Mouse (Mus musculus) cortical plate, adult 2 months (tissue): Measurements from ENCODE around the gene 2510002D24Rik. TPM values are rescaled to one million over a fixed set of nuclear protein-coding genes. Genes with fewer than 3 reads are reported as not detected.

Source experiments
- H3K27ac ChIP-seq: fragments of 200-500 bp; 2 replicates; pipeline ENCODE4 v1.5.1; 2012; ENCODE audit warnings: low read length, control low read depth, inconsistent platforms; ENCODE audit not compliant: insufficient read depth
- H3K4me1 ChIP-seq: fragments of 200-500 bp; 2 replicates; pipeline ENCODE4 v1.6.1; 2011; ENCODE audit warnings: low read length; ENCODE audit not compliant: control insufficient read depth, insufficient read depth
- H3K4me3 ChIP-seq: fragments of 200-500 bp; 2 replicates; pipeline ENCODE4 v1.5.1; 2011; ENCODE audit warnings: mild to moderate bottlenecking, low read length, control low read depth; ENCODE audit not compliant: insufficient read depth
- CTCF ChIP-seq: fragments of 200-500 bp; IDR thresholded peaks from 2 replicates; pipeline ENCODE4 v1.5.1; 2011; ENCODE audit warnings: mild to moderate bottlenecking, control low read depth, low read length; ENCODE audit not compliant: insufficient read depth; ENCODE audit errors: extremely low read depth
- POLR2A ChIP-seq: fragments of 200-500 bp; IDR thresholded peaks from 2 replicates; pipeline ENCODE4 v1.6.1; 2011; ENCODE audit warnings: mild to moderate bottlenecking, low read length, control low read depth; ENCODE audit not compliant: insufficient read depth; ENCODE audit errors: extremely low read depth
- polyA plus RNA-seq: library from polyadenylated mRNA; depleted of rRNA; stranded (reverse); fragments of >200 nt; gene quantifications from 2 replicates; pipeline ENCODE4 v1.2.3, GENCODE M21; 2012

Gene 2510002D24Rik
- polyA plus RNA-seq, 1 experiment: 52.8 TPM

- Histone ChIP-seq H3K4me1 (peaks cover 1% of the 10 kb centered on the region; the same call in 1 of the 2 replicates), H3K4me3 (peak overlapping the region; percentile 83), H3K27ac (no peak overlapping the region)
- TF ChIP-seq CTCF (no peak), POLR2A (no peak)
Observed at GRCm38 (mm10) chr16:18811032-18811431, 25.3 kb upstream of the 2510002D24Rik start.

GRCm38 (mm10) chr16:18811468-18812384 is 24.7 kb upstream of the 2510002D24Rik start, which contains the start of the genes Ufd1 and Cdc45:
TSS of gene Ufd1 (plus strand) at chr16:18811779.
TSS of gene Cdc45 (minus strand) at chr16:18811987.
- peak within 1 kb of the TSS; percentile 83 for H3K4me3 ChIP-seq
- TF ChIP-seq POLR2A (peak; percentile 61), CTCF (no peak)
- H3K4me1 ChIP-seq: peaks cover 1% of the 10 kb centered on the region; the same call in 1 of the 2 replicates
- H3K27ac ChIP-seq: 0 out of 2 replicates have a peak within 1 kb of the TSS, but pooled peaks have one; percentile 26

DNA sequence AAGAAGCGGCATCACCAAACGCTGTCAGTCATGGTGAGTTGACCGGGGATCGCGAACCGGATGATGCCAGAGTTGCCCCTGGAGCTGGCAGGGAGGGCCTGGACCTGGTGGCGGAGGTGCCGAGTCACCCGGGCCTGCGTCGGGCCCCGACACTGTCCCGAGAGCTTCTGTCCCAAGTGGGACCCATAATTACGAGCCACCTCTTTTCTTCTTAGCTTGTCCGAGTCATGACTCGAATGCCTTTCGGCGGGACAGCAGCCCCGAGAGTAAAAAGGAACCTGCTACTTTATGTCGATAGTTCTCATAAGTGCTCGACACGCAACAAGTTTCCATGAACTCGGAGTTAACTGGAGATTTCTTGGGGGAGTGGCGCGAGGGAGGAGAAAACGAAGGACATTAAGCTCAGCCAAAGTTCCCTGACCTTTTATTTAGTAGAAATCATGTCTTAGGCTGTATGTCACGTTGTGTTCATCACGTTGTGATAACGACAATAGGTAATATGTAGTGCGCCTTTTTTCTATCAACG is 23.9 kb upstream of the 2510002D24Rik start:
- Histone ChIP-seq H3K4me3 (peak overlapping the region; percentile 83), H3K27ac (0 out of 2 replicates have a peak overlapping the region, but pooled peaks have one; percentile 26), H3K4me1 (peaks cover 1% of the 10 kb centered on the region; the same call in 1 of the 2 replicates)
- TF ChIP-seq CTCF (no peak), POLR2A (no peak)

DNA sequence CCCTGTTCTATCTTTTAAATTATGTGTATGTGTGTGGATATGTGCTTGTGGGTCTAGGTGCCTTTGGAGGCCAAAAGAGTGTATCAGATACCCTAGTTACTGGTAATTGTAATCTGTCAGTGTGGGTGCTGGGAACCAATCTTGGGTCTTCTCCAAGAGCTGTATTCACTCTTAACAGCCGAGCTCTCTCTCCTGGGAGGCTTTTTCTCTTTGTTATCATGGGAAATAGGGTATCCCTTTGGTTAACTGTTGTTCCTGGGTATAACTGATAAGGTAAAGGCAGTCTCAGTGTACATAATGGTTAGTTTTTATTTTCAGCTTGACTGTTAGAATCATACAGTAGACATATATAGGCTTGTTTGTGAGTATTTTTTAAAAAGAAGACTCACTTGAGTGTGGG is 14.0 kb upstream of the 2510002D24Rik start:
- no peak for TF ChIP-seq POLR2A
- no peak for TF ChIP-seq CTCF
- no peak overlapping the region for H3K27ac ChIP-seq
- no peak overlapping the region for H3K4me3 ChIP-seq
- H3K4me1 ChIP-seq: no peaks in the 10 kb centered on the region; the same call in 1 of the 2 replicates

- no peak overlapping the region for H3K4me3 ChIP-seq
- no peaks in the 10 kb centered on the region; the same call in 1 of the 2 replicates for H3K4me1 ChIP-seq
- no peak for TF ChIP-seq POLR2A
- H3K27ac ChIP-seq: 0 out of 2 replicates have a peak overlapping the region, but pooled peaks have one; percentile 81
Observed at GRCm38 (mm10) chr16:18822925-18823324, 13.5 kb upstream of the 2510002D24Rik start.

- Histone ChIP-seq H3K4me1 (no peaks in the 10 kb centered on the region), H3K27ac (no peak overlapping the region), H3K4me3 (no peak overlapping the region)
- TF ChIP-seq POLR2A: no peak
- no peak for TF ChIP-seq CTCF
Observed at GRCm38 (mm10) chr16:18828630-18829029, 7.7 kb upstream of the 2510002D24Rik start.

DNA sequence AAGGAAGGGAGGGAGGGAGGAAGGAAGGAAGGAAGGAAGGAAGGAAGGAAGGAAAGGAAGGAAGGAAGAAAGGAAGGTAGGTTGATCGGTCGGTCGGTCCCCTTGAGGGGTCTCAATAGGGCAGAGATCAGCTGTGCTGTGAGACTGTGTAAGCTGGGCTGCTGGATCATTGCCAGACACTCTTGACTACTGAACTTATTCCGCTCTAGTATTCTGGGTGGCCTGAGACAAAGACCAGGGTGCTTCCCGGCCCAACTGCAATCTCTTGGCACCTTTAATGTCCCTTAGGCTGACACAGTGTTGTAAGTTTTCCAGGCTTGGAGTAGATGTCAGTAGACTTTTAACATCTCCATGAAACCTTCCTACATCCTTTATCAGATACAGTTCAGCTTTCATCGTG is 7.3 kb upstream of the 2510002D24Rik start:
- H3K27ac ChIP-seq: no peak overlapping the region
- TF ChIP-seq POLR2A (no peak), CTCF (no peak)
- no peak overlapping the region for H3K4me3 ChIP-seq
- H3K4me1 ChIP-seq: no peaks in the 10 kb centered on the region

DNA sequence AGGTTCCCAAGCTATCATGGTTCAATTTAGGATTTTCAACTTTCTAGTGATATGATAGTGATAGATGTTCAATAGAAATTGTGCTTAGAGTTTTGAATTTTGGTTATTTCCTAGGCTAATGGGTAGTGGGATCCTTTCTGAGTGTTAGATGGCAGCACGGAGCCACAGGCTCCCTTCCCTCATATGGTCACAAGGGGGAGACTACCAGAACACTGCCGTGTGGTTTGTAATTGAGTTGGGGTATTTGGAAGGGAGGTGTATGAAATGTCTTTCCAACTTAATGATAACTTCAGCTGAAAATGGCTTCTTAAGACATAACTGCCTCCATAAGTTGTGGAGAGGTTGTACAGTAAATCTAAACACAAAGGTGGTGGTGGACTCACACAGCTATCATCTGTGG is 2.9 kb upstream of the 2510002D24Rik start:
- H3K4me3 ChIP-seq: no peak overlapping the region
- no peak overlapping the region for H3K27ac ChIP-seq
- peaks cover 4% of the 10 kb centered on the region; the same call in 1 of the 2 replicates for H3K4me1 ChIP-seq
- no peak for TF ChIP-seq POLR2A

DNA sequence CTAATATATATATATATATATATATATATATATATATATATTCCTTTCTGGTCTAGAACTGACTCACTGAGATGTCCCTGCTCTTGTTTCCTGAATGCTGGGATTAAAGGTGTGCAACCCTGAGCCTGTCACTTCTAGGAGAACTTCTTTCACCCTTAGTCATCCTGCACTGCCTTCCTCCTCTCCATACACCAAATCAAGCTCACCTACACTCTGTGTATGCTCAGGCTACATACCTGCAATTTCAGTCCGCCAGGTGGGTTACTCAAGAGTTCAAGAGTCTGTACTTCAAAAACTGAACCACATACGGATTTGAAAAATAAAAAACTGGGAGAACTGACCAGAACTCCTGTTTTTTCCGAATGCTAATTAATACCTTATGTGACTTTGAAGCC is 308 bp upstream of the 2510002D24Rik start:
- peak overlapping the region; percentile 51 for H3K4me3 ChIP-seq
- peaks cover 4% of the 10 kb centered on the region; the same call in 1 of the 2 replicates for H3K4me1 ChIP-seq
- TF ChIP-seq POLR2A: no peak
- no peak overlapping the region for H3K27ac ChIP-seq

DNA sequence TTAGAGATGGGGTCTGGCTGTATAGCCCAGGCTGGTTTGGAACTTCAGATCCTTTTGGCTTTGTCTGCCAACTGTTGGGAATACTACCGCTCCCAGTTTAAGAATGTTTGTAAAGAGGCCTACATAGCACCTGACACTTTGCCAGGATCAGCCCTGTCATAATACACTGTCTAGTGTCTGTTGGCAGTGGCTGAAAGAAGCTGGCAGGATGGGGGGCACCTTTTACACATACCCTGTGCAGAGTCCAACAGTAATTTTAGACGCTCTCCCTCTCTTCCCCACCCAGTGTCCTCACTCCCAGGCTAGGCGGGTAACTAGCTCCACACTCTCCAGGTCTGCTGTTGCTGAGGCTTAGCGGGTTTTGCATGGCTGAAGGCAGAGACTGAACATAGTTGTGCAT is 2.0 kb downstream of the 2510002D24Rik start:
- peaks cover 4% of the 10 kb centered on the region; the same call in 1 of the 2 replicates for H3K4me1 ChIP-seq
- TF ChIP-seq POLR2A (no peak), CTCF (no peak)
- no peak overlapping the region for H3K4me3 ChIP-seq
- H3K27ac ChIP-seq: no peak overlapping the region
